Mouse (Mus musculus) liver, embryonic 11.5 days (tissue): ENCODE results near the gene Olfr47. TPM values are rescaled to one million over a fixed set of nuclear protein-coding genes. Genes with fewer than 3 reads are reported as not detected.
"Not testable (repeated sequence)": the region's sequence is repeated elsewhere in the genome, so short reads cannot be mapped to it uniquely, and the experiment has no call there.

ENCODE experiments used
- ATAC-seq: fragments of 200-750 bp; cut with Nextera tagmentation; replicated peaks from 2 replicates; pipeline ENCODE4 v1.8.0; 2017; ENCODE audit warnings: moderate number of reproducible peaks, mild to moderate bottlenecking, moderate TSS enrichment, moderate library complexity; ENCODE audit not compliant: low FRiP score
- DNase-seq: peaks from one replicate; pipeline ENCODE4 v3.0.0-alpha.2; 2017; ENCODE audit warnings: low spot score
- H3K27ac ChIP-seq: fragments of 300-500 bp; sonication (generic); 2 replicates; pipeline ENCODE4 v1.5.1; 2014; ENCODE audit warnings: mild to moderate bottlenecking, low read depth, low read length, control low read depth
- H3K27me3 ChIP-seq: fragments of 300-500 bp; sonication (generic); replicated peaks from 2 replicates; pipeline ENCODE4 v1.6.1; 2014; ENCODE audit warnings: low read length, mixed read lengths; ENCODE audit not compliant: control insufficient read depth, insufficient read depth
- H3K36me3 ChIP-seq: fragments of 300-500 bp; sonication (generic); 2 replicates; pipeline ENCODE4 v1.6.1; 2014; ENCODE audit warnings: mild to moderate bottlenecking, low read length, moderate library complexity, mixed read lengths; ENCODE audit not compliant: control insufficient read depth, insufficient read depth
- H3K4me1 ChIP-seq: fragments of 300-500 bp; sonication (generic); replicated peaks from 2 replicates; pipeline ENCODE4 v1.6.1; 2014; ENCODE audit warnings: low read length, mixed read lengths; ENCODE audit not compliant: control insufficient read depth, insufficient read depth
- H3K4me2 ChIP-seq: fragments of 300-500 bp; sonication (generic); 2 replicates; pipeline ENCODE4 v1.6.1; 2014; ENCODE audit warnings: mild to moderate bottlenecking, control low read depth, moderate library complexity
- H3K4me3 ChIP-seq: fragments of 300-500 bp; sonication (generic); 2 replicates; pipeline ENCODE4 v1.5.1; 2014; ENCODE audit warnings: low read depth, low read length, control low read depth
- H3K9ac ChIP-seq: fragments of 300-500 bp; sonication (generic); 2 replicates; pipeline ENCODE4 v1.6.1; 2014; ENCODE audit warnings: low read depth, low read length, control low read depth
- H3K9me3 ChIP-seq: fragments of 300-500 bp; sonication (generic); 2 replicates; pipeline ENCODE4 v1.6.1; 2016; ENCODE audit warnings: low read length, inconsistent platforms, mixed read lengths; ENCODE audit not compliant: control insufficient read depth
- WGBS: fragments of 180-500 bp; shearing (Covaris S2); extraction: QIAGEN DNeasy Blood & Tissue Kit; methylation state at CpG from one replicate; pipeline ENCODE4 v1.1.7; 2014; 5-methylcytosine and 5-hydroxymethylcytosine counted together
- polyA plus RNA-seq: library from polyadenylated mRNA; unstranded; fragments of >200 nt; fragmentation: Nextera tagmentation; extraction: Ambion mirVana; gene quantifications from 2 replicates; pipeline ENCODE4 v1.2.1, GENCODE M21; 2014

Olfr47 gene
- not detected in 2 replicates for polyA plus RNA-seq

DNA sequence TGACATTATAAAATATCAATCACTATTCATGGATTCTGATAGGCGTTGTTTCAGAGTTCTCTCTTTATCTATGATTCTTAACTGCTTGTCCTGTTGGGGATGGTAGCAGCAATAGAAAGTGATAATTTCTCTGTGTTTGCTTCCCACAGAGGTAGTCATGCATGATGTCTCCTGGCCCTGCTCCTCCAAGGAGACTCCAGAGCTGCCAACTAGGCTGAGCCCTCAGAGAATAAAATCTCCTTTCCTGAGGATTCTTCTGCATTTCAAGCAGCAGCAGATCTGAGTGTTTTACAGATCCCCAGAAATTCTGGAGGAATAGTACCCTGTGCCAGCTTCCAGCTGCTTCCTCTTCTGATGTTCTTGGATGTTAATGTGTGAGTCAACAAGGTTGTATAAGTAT lies at the start of gene Olfr47:
Gene Olfr47, plus strand, starts transcription at position 275 of the 400 bp plus-strand sequence.
- ATAC-seq, H3K27ac ChIP-seq, H3K4me1 ChIP-seq, H3K9me3 ChIP-seq, H3K4me2 ChIP-seq, H3K9ac ChIP-seq, H3K36me3 ChIP-seq, H3K4me3 ChIP-seq, DNase-seq, H3K27me3 ChIP-seq: not testable (repeated sequence)
- 67% methylated on average over 1 of the region's 1 CpGs for WGBS

DNA sequence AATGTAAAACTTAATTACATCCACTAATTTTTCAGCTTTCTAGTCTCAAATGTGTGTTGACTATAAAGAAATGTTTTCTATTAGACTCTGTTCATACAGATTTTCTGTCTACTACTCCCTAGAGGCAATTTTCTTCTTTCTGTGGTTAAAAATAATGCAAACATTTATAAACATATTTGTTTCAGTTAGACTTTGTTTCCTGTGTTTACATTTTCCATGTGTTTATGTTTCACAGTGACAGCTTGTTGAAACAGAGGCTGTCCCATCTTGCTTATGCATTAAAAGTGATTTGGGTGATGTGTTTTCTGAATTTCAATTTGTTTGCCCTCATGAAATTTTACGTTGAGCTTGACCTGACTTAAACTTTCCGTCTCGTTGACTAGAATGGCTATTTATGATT lies 40.3 kb upstream of the Olfr47 start:
- DNase-seq: no peak
- no peaks in the 10 kb centered on the region for H3K9me3 ChIP-seq
- H3K27ac ChIP-seq: no peak overlapping the region
- no peaks in the 10 kb centered on the region for H3K36me3 ChIP-seq
- no peak overlapping the region for H3K4me2 ChIP-seq
- no peaks in the 10 kb centered on the region for H3K4me1 ChIP-seq
- no peak for ATAC-seq
- H3K9ac ChIP-seq: no peak overlapping the region
- H3K4me3 ChIP-seq: no peak overlapping the region
- no peaks in the 10 kb centered on the region for H3K27me3 ChIP-seq
- WGBS: 71% methylated on average over 3 of the region's 3 CpGs

DNA sequence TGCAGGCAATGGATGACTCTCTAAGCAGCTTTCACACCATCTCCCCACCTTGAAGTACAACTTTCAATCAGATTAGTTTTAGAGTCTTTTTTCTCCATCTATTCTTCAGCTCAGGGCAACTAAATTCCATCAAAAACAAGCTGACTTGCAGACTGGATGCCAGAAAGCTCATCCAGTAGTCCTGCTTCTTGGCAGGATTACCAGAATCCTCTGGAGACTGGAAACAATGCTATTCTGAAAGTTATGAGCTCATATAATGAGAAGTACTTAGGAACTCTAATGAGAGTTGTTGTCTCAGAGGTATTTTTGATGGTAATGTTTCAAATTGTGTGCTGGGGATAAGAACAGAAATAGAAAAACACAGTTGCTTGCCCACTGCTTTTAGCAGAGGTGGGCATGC lies 34.5 kb upstream of the Olfr47 start, which contains the start of gene Olfr435:
Gene Olfr435, plus strand, starts transcription at position 366 of the 400 bp plus-strand sequence.
- Histone ChIP-seq H3K36me3 (no peaks in the 10 kb centered on the region), H3K27me3 (no peaks in the 10 kb centered on the region), H3K27ac (no peak within 1 kb of the TSS), H3K9me3 (no peaks in the 10 kb centered on the region), H3K4me1 (no peaks in the 10 kb centered on the region), H3K4me3 (no peak within 1 kb of the TSS), H3K4me2 (no peak within 1 kb of the TSS), H3K9ac (no peak within 1 kb of the TSS)
- ATAC-seq (no peak), DNase-seq (no peak)

DNA sequence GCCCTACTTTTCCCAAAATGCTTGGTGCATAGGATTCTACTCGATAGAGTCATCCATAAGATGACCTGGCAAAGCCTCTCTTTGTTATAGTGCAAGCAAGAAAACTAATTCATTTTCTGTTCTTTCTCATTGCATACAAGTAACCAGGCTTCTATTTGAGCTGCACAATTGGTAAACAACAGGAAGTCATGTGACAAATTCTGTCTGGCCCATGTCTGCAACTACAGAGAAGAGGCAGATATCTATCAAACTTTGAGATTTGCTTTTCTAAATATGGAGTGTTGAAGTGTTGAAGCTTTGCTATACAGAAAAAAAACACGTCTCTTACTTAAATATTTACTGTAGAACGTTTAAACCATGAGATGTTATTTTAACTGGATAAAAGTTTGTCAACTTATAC lies 33.2 kb upstream of the Olfr47 start:
- DNase-seq (no peak), ATAC-seq (no peak)
- Histone ChIP-seq H3K9me3 (no peaks in the 10 kb centered on the region), H3K27me3 (no peaks in the 10 kb centered on the region), H3K36me3 (no peaks in the 10 kb centered on the region), H3K4me3 (no peak overlapping the region), H3K4me1 (no peaks in the 10 kb centered on the region), H3K4me2 (no peak overlapping the region), H3K27ac (no peak overlapping the region), H3K9ac (no peak overlapping the region)
- 60% methylated on average over 3 of the region's 3 CpGs for WGBS

DNA sequence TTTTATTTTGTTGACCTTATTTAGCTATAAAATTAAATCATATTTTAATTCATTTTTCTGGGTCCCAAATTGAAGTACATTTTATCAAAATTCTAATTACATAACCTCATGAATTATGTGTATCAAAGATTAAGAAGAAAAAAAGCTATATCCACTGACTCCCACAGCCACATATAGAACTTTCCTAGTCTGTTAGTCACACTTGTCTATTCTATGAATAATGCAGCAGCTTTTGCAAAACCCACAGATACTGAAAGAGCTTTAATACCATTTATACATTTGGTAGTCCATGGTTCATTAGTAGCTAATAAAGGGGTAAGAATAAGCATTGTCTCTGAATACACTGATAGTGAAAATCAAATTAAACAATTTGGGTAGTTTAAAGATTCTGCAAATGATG lies 28.5 kb upstream of the Olfr47 start:
- no peaks in the 10 kb centered on the region for H3K36me3 ChIP-seq
- H3K4me3 ChIP-seq: no peak overlapping the region
- ATAC-seq: no peak
- no peak overlapping the region for H3K27ac ChIP-seq
- no peak for DNase-seq
- H3K9ac ChIP-seq: no peak overlapping the region
- no peaks in the 10 kb centered on the region for H3K9me3 ChIP-seq
- H3K27me3 ChIP-seq: no peaks in the 10 kb centered on the region
- H3K4me2 ChIP-seq: no peak overlapping the region
- no peaks in the 10 kb centered on the region for H3K4me1 ChIP-seq

DNA sequence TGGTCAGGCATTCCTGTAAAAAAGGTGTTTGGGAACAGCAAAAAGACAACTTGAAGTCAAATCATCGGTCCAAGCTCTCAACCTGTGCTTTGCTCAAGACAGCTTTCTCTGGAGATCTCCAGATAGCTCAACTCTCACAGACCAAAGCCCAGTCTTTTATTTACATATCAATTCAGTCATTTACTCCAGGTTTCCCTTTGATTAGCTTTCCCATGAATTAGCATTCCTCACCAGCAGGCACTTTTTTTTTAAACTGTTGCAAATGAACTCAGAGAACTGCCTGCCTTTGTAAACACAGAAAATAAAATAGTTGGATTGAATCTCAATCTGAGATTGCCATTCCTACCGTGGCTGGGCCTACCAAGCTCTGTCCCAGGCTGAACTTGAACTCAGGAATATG lies 26.0 kb upstream of the Olfr47 start:
- DNase-seq: no peak
- WGBS: 48% methylated on average over 2 of the region's 2 CpGs
- no peak overlapping the region for H3K4me2 ChIP-seq

DNA sequence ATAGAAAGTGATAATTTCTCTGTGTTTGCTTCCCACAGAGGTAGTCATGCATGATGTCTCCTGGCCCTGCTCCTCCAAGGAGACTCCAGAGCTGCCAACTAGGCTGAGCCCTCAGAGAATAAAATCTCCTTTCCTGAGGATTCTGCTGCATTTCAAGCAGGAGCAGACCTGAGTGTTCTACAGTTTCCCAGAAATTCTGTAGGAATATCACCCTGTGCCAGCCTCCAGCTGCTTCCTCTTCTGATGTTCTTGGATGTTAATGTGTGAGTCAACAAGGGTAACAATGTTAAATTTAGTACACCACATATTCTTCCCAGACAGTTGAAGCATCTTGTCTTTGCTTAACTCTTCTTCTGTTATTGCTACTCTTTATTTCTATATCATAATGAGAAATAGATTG lies 18.5 kb upstream of the Olfr47 start, which contains the start of gene Olfr434:
Gene Olfr434, plus strand, starts transcription at position 149 of the 400 bp plus-strand sequence.
- H3K4me3 ChIP-seq, H3K4me1 ChIP-seq, H3K9me3 ChIP-seq, H3K27ac ChIP-seq, H3K4me2 ChIP-seq, H3K27me3 ChIP-seq, H3K9ac ChIP-seq, ATAC-seq, H3K36me3 ChIP-seq, DNase-seq: not testable (repeated sequence)

More for the DNA sequence above, 26.0 kb upstream of the Olfr47 start:
- Histone ChIP-seq H3K36me3 (no peaks in the 10 kb centered on the region), H3K27me3 (no peaks in the 10 kb centered on the region), H3K27ac (no peak overlapping the region), H3K4me3 (no peak overlapping the region), H3K4me1 (no peaks in the 10 kb centered on the region), H3K9ac (no peak overlapping the region), H3K9me3 (no peaks in the 10 kb centered on the region)
- no peak for ATAC-seq

DNA sequence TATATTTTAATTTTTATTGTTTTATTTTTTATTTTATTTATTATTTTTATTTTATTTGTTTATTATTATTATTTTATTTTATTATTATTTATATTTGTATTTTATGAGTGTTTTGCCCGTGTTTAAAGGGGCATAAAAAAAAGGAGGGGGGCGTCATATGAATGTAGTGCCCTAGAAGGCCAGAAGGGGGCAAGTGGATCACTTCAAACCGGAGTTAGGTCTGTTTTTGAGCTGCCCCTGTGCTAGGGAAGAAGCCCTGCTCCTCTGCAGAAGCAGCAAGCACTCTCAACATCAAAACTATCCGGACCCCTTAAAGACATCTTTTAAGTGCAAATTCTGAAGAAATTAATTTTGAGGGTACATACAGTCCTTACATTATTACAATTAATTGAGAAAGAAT lies 10.7 kb downstream of the Olfr47 start:
- DNase-seq: no peak
- no peak overlapping the region for H3K4me2 ChIP-seq
- no peak overlapping the region for H3K4me3 ChIP-seq
- no peaks in the 10 kb centered on the region for H3K36me3 ChIP-seq
- H3K27ac ChIP-seq: no peak overlapping the region
- no peaks in the 10 kb centered on the region for H3K27me3 ChIP-seq
- ATAC-seq: no peak
- H3K9me3 ChIP-seq: no peaks in the 10 kb centered on the region
- H3K9ac ChIP-seq: no peak overlapping the region
- H3K4me1 ChIP-seq: no peaks in the 10 kb centered on the region
- WGBS: 7% methylated on average over 4 of the region's 4 CpGs

DNA sequence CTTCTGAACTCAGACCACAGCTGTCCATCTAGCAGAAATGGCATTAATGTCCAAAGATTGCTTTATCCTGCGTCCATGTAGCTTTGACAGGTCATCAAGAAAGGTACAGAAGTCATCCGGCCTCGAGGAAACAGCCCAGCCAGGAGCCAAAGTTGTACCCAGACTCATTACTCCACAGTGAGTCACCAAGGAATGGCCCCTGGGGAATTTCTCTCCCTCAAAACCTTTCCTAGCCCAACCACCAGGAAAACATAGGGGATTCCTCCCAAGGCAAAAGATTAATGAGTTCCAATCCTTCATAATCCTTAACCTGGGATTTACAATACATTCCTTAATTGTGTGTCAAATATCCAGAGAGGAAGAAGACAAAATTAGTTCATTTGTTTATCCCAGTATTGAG lies 16.1 kb downstream of the Olfr47 start:
- no peak for ATAC-seq
- DNase-seq: no peak
- Histone ChIP-seq H3K36me3 (no peaks in the 10 kb centered on the region), H3K27me3 (no peaks in the 10 kb centered on the region), H3K4me3 (no peak overlapping the region), H3K9me3 (no peaks in the 10 kb centered on the region), H3K27ac (no peak overlapping the region), H3K4me1 (no peaks in the 10 kb centered on the region), H3K4me2 (no peak overlapping the region), H3K9ac (no peak overlapping the region)
- WGBS: 54% methylated on average over 3 of the region's 3 CpGs
